Mouse (Mus musculus) MEL (cell line): ENCODE results near the gene Fam53b. TPM values are rescaled to one million over a fixed set of nuclear protein-coding genes. Genes with fewer than 3 reads are reported as not detected.

Experiments
- DNase-seq: peaks from one replicate; pipeline ENCODE4 v3.0.0; 2011; ENCODE audit warnings: low read depth, low spot score
- H3K27ac ChIP-seq: 2 replicates; pipeline ENCODE4 v1.5.1; 2012; ENCODE audit warnings: low read depth, mild to moderate bottlenecking, control low read depth, low read length, moderate library complexity; ENCODE audit not compliant: control insufficient read depth
- H3K27me3 ChIP-seq, 2 experiments: fragments of 150-350 bp in 1 of 2; sonication (generic) in 1 of 2; 2 replicates each; pipeline ENCODE4 v1.6.1; 2012; ENCODE audit warnings: low read length in 2 of 2, mild to moderate bottlenecking in 2 of 2, improper control_type of control experiment in 1 of 2, moderate library complexity in 1 of 2; ENCODE audit not compliant: insufficient read depth in 2 of 2, control insufficient read depth in 1 of 2
- H3K36me3 ChIP-seq, 2 experiments: 2 replicates each; pipeline ENCODE4 v1.6.1; 2012 to 2014; ENCODE audit warnings: low read length in 2 of 2, improper control_type of control experiment in 1 of 2, inconsistent platforms in 1 of 2, mild to moderate bottlenecking in 1 of 2; ENCODE audit not compliant: insufficient read depth in 2 of 2, control insufficient read depth in 1 of 2
- H3K4me1 ChIP-seq, 2 experiments: fragments of 150-350 bp in 1 of 2; sonication (generic) in 1 of 2; 2 replicates each; pipeline ENCODE4 v1.6.1; 2012; ENCODE audit warnings: low read length in 2 of 2, improper control_type of control experiment in 1 of 2, mild to moderate bottlenecking in 1 of 2; ENCODE audit not compliant: insufficient read depth in 2 of 2, control insufficient read depth in 1 of 2
- H3K4me3 ChIP-seq, 2 experiments: fragments of 150-350 bp in 1 of 2; sonication (generic) in 1 of 2; 2 replicates each; pipeline ENCODE4 v1.5.1; 2012; ENCODE audit warnings: low read depth in 2 of 2, low read length in 2 of 2, mild to moderate bottlenecking in 2 of 2, moderate library complexity in 2 of 2, control low read depth in 1 of 2, improper control_type of control experiment in 1 of 2; ENCODE audit not compliant: control insufficient read depth in 1 of 2, insufficient read depth in 1 of 2
- H3K79me2 ChIP-seq: 2 replicates; pipeline ENCODE4 v1.6.1; 2012; ENCODE audit warnings: mild to moderate bottlenecking, low read length, moderate library complexity; ENCODE audit not compliant: control insufficient read depth, poor library complexity, insufficient read depth
- H3K9ac ChIP-seq: 2 replicates; pipeline ENCODE4 v1.6.1; 2012; ENCODE audit warnings: low read depth, mild to moderate bottlenecking, control low read depth, low read length, moderate library complexity; ENCODE audit not compliant: control insufficient read depth, poor library complexity, severe bottlenecking
- H3K9me3 ChIP-seq: fragments of 150-350 bp; sonication (generic); replicated peaks from 2 replicates; pipeline ENCODE4 v1.6.1; 2012; ENCODE audit warnings: mild to moderate bottlenecking, low read length, improper control_type of control experiment, moderate library complexity; ENCODE audit not compliant: insufficient read depth
- BHLHE40 ChIP-seq: IDR thresholded peaks from 2 replicates; pipeline ENCODE4 v1.6.1; 2012; ENCODE audit warnings: low read depth, mild to moderate bottlenecking, inconsistent platforms, low read length, improper control_type of control experiment, borderline replicate concordance
- CTCF ChIP-seq, 3 experiments: IDR thresholded peaks in 2 of 3; conservative IDR thresholded peaks in 1 of 3; 2 replicates each; pipeline ENCODE4 v1.5.1; 2011 to 2012; ENCODE audit warnings: low read length in 3 of 3, low read depth in 2 of 3, mild to moderate bottlenecking in 2 of 3, improper control_type of control experiment in 1 of 3, inconsistent platforms in 1 of 3, mixed read lengths in 1 of 3, moderate library complexity in 1 of 3; ENCODE audit not compliant: control insufficient read depth in 1 of 3, insufficient read depth in 1 of 3, poor library complexity in 1 of 3, severe bottlenecking in 1 of 3
- ELF1 ChIP-seq: IDR thresholded peaks from 2 replicates; pipeline ENCODE4 v1.6.1; 2014; ENCODE audit warnings: low read depth, mild to moderate bottlenecking, inconsistent platforms, low read length, improper control_type of control experiment, moderate library complexity
- EP300 ChIP-seq, 2 experiments: IDR thresholded peaks; 2 replicates each; pipeline ENCODE4 v1.6.1; 2011; ENCODE audit warnings: improper control_type of control experiment in 2 of 2, low read length in 2 of 2, low read depth in 1 of 2, mild to moderate bottlenecking in 1 of 2
- ETS1 ChIP-seq: IDR thresholded peaks from 2 replicates; pipeline ENCODE4 v1.6.1; 2012; ENCODE audit warnings: low read depth, mild to moderate bottlenecking, inconsistent platforms, low read length, improper control_type of control experiment, moderate library complexity
- GATA1 ChIP-seq: IDR thresholded peaks from 2 replicates; pipeline ENCODE4 v1.6.1; 2011; ENCODE audit warnings: low read depth, low read length, improper control_type of control experiment
- KAT2A ChIP-seq: conservative IDR thresholded peaks from 2 replicates; pipeline ENCODE4 v1.6.1; 2012; ENCODE audit warnings: low read depth, low read length, improper control_type of control experiment, inconsistent platforms
- MAFK ChIP-seq: IDR thresholded peaks from 2 replicates; pipeline ENCODE4 v1.6.1; 2011; ENCODE audit warnings: low read depth, mild to moderate bottlenecking, low read length, improper control_type of control experiment, borderline replicate concordance
- MAZ ChIP-seq: IDR thresholded peaks from 2 replicates; pipeline ENCODE4 v1.6.1; 2012; ENCODE audit warnings: low read depth, mild to moderate bottlenecking, inconsistent platforms, low read length, improper control_type of control experiment
- MEF2A ChIP-seq: IDR thresholded peaks from 2 replicates; pipeline ENCODE4 v1.6.1; 2014; ENCODE audit warnings: low read depth, mild to moderate bottlenecking, inconsistent platforms, low read length, improper control_type of control experiment; ENCODE audit not compliant: poor library complexity, insufficient replicate concordance, severe bottlenecking; ENCODE audit errors: extremely low read depth
- MXI1 ChIP-seq: IDR thresholded peaks from 2 replicates; pipeline ENCODE4 v1.6.1; 2011; ENCODE audit warnings: mild to moderate bottlenecking, low read depth, low read length, improper control_type of control experiment
- MYB ChIP-seq: IDR thresholded peaks from 2 replicates; pipeline ENCODE4 v1.6.1; 2011; ENCODE audit warnings: mild to moderate bottlenecking, low read depth, low read length, improper control_type of control experiment
- POLR2AphosphoS2 ChIP-seq: IDR thresholded peaks from 2 replicates; pipeline ENCODE4 v1.6.1; 2011; ENCODE audit warnings: low read length, improper control_type of control experiment
- RAD21 ChIP-seq: IDR thresholded peaks from 2 replicates; pipeline ENCODE4 v1.6.1; 2011; ENCODE audit warnings: mild to moderate bottlenecking, low read depth, low read length, improper control_type of control experiment
- RCOR1 ChIP-seq: IDR thresholded peaks from 2 replicates; pipeline ENCODE4 v1.6.1; 2012; ENCODE audit warnings: low read depth, mild to moderate bottlenecking, inconsistent platforms, low read length, improper control_type of control experiment
- SIN3A ChIP-seq: IDR thresholded peaks from 2 replicates; pipeline ENCODE4 v1.6.1; 2012; ENCODE audit warnings: low read length, improper control_type of control experiment, inconsistent platforms
- TAL1 ChIP-seq: IDR thresholded peaks from 2 replicates; pipeline ENCODE4 v1.6.1; 2012; ENCODE audit warnings: mild to moderate bottlenecking, inconsistent platforms, low read length, moderate library complexity, mixed read lengths
- TBP ChIP-seq: IDR thresholded peaks from 2 replicates; pipeline ENCODE4 v1.8.0; 2011; ENCODE audit warnings: low read depth, low read length, improper control_type of control experiment
- TCF12 ChIP-seq: IDR thresholded peaks from 2 replicates; pipeline ENCODE4 v1.6.1; 2014; ENCODE audit warnings: low read depth, mild to moderate bottlenecking, inconsistent platforms, low read length, improper control_type of control experiment, moderate library complexity
- UBTF ChIP-seq: IDR thresholded peaks from 2 replicates; pipeline ENCODE4 v1.6.1; 2012; ENCODE audit warnings: low read depth, mild to moderate bottlenecking, inconsistent platforms, low read length, improper control_type of control experiment, moderate library complexity, borderline replicate concordance; ENCODE audit not compliant: insufficient read depth
- USF2 ChIP-seq, 2 experiments: IDR thresholded peaks; 2 replicates each; pipeline ENCODE4 v1.6.1; 2011 to 2012; ENCODE audit warnings: improper control_type of control experiment in 2 of 2, low read length in 2 of 2, borderline replicate concordance in 1 of 2, inconsistent platforms in 1 of 2, low read depth in 1 of 2, mild to moderate bottlenecking in 1 of 2; ENCODE audit not compliant: insufficient read depth in 1 of 2
- ZC3H11A ChIP-seq: IDR thresholded peaks from 2 replicates; pipeline ENCODE4 v1.6.1; 2012; ENCODE audit warnings: low read depth, mild to moderate bottlenecking, inconsistent platforms, low read length, improper control_type of control experiment
- polyA plus RNA-seq, 2 experiments: library from polyadenylated mRNA; stranded (reverse) in 1 of 2; unstranded in 1 of 2; fragments of >175 nt in 1 of 2; fragments of >200 nt in 1 of 2; gene quantifications; 2 replicates each; pipeline versions ENCODE4 v1.2.1 to v1.2.4; 2012; ENCODE audit warnings: low replicate concordance in 2 of 2, low read depth in 1 of 2; ENCODE audit not compliant: insufficient read length in 2 of 2, insufficient read depth in 1 of 2, missing spikeins in 1 of 2
- total RNA-seq: library from RNA; depleted of rRNA; stranded (reverse); fragments of 300-350 nt; gene quantifications from 2 replicates; pipeline ENCODE4 v1.2.3, GENCODE M21; 2012

The Fam53b gene
- total and polyA plus RNA-seq, 3 experiments = 7.9 to 15.4 TPM; not detected in 1

DNA sequence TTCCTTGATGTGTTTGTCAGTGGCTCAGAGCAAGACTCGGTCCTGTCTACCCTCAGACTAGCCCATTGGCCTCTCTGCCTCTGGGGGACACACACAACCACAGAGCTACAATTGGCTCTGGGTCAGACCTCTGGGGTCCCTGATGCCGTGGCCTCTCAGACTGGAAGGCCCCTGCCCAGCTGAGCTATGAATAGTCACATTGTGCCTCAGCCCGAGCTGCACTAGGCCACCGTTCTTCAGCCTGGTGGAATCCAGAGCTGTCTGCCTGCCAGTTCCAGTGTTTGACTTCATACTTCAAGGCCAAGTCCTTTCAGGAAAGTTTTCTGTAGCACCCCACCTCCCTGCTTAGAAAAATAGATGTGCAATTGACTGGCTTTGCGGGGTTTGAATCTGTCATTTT lies 125.0 kb downstream of the Fam53b start:
- H3K4me1 ChIP-seq = peaks cover 11 to 26% of the 10 kb centered on the region in 2 experiments

GRCm38 (mm10) chr7:132687897-132688296 lies 125.8 kb downstream of the Fam53b start:
- no peaks in the 10 kb centered on the region for H3K79me2 ChIP-seq
- H3K27me3 ChIP-seq = no peaks in the 10 kb centered on the region
- H3K36me3 ChIP-seq = peaks cover 0 to 17% of the 10 kb centered on the region in 2 experiments; a peak in 2 of 4 replicates
- no peak overlapping the region for H3K9ac ChIP-seq
- no peak for TF ChIP-seq MAFK
- no peak for TF ChIP-seq TCF12
- no peak for TF ChIP-seq RCOR1
- no peak for DNase-seq
- no peak overlapping the region for H3K4me3 ChIP-seq
- no peak overlapping the region for H3K27ac ChIP-seq
- peaks cover 11 to 26% of the 10 kb centered on the region in 2 experiments for H3K4me1 ChIP-seq
- no peaks in the 10 kb centered on the region for H3K9me3 ChIP-seq

More for the DNA sequence above, 125.0 kb downstream of the Fam53b start:
- DNase-seq = no peak
- Histone ChIP-seq H3K9me3 (no peaks in the 10 kb centered on the region), H3K27ac (no peak overlapping the region), H3K36me3 (peaks cover 0 to 17% of the 10 kb centered on the region in 2 experiments; a peak in 2 of 4 replicates), H3K9ac (no peak overlapping the region), H3K4me3 (no peak overlapping the region), H3K27me3 (no peaks in the 10 kb centered on the region), H3K79me2 (no peaks in the 10 kb centered on the region)
- TF ChIP-seq TBP = no peak
- TF ChIP-seq TAL1 = no peak
- TF ChIP-seq BHLHE40 = no peak
- no peak for TF ChIP-seq POLR2AphosphoS2
- TF ChIP-seq EP300 (IDR thresholded peaks at IDR 0.05; ENCODE audit: low read depth in 1 of 2, low read length in 2 of 2) = no peak
- TF ChIP-seq ZC3H11A = no peak
- TF ChIP-seq ELF1 = no peak
- no peak for TF ChIP-seq CTCF (IDR thresholded peaks at IDR 0.05 in 2 of 3, conservative IDR thresholded peaks at IDR 0.05 in 1 of 3; ENCODE audit: control insufficient read depth in 1 of 3, insufficient read depth in 1 of 3, low read depth in 2 of 3, low read length in 3 of 3, poor library complexity in 1 of 3, severe bottlenecking in 1 of 3)
- no peak for TF ChIP-seq MXI1
- TF ChIP-seq KAT2A = no peak
- TF ChIP-seq MAZ = no peak
- no peak for TF ChIP-seq MEF2A
- TF ChIP-seq UBTF = no peak
- no peak for TF ChIP-seq USF2 (IDR thresholded peaks at IDR 0.05; ENCODE audit: borderline replicate concordance in 1 of 2, insufficient read depth in 1 of 2, low read depth in 1 of 2, low read length in 2 of 2)
- no peak for TF ChIP-seq GATA1
- TF ChIP-seq ETS1 = no peak
- no peak for TF ChIP-seq SIN3A
- no peak for TF ChIP-seq RAD21
- no peak for TF ChIP-seq MYB
